Mouse (Mus musculus): ENCODE results near the gene Tgfb1i1. TPM values are rescaled to one million over a fixed set of nuclear protein-coding genes. Genes with fewer than 3 reads are reported as not detected.

The Tgfb1i1 gene
- polyA plus RNA-seq, 1 experiment from 2014 or later = 15.0 TPM

GRCm38 (mm10) chr7:128220936-128221335 lies 25.7 kb upstream of the Tgfb1i1 start:
- ATAC-seq = no peak
- Histone ChIP-seq H3K9ac (replicated peaks; ENCODE audit: low read depth, low read length) (no peak overlapping the region), H3K4me1 (replicated peaks; ENCODE audit: control insufficient read depth, insufficient read depth, low read length) (no peaks in the 10 kb centered on the region), H3K4me2 (ENCODE audit: low read length) (no peak overlapping the region), H3K4me3 (replicated peaks; ENCODE audit: low read length) (no peak overlapping the region), H3K27ac (ENCODE audit: low read length) (no peak overlapping the region), H3K36me3 (ENCODE audit: control insufficient read depth, insufficient read depth) (no peaks in the 10 kb centered on the region), H3K27me3 (replicated peaks; ENCODE audit: control insufficient read depth, insufficient read depth, low read length) (no peaks in the 10 kb centered on the region), H3K9me3 (ENCODE audit: control insufficient read depth, low read length) (no peaks in the 10 kb centered on the region)
- 90% methylated on average over 3 of the region's 3 CpGs for WGBS

- Histone ChIP-seq H3K4me3 (replicated peaks; ENCODE audit: low read length) (no peak overlapping the region), H3K9me3 (ENCODE audit: control insufficient read depth, low read length) (no peaks in the 10 kb centered on the region), H3K9ac (replicated peaks; ENCODE audit: low read depth, low read length) (no peak overlapping the region), H3K4me2 (ENCODE audit: low read length) (no peak overlapping the region), H3K27me3 (replicated peaks; ENCODE audit: control insufficient read depth, insufficient read depth, low read length) (no peaks in the 10 kb centered on the region), H3K36me3 (ENCODE audit: control insufficient read depth, insufficient read depth) (no peaks in the 10 kb centered on the region), H3K27ac (ENCODE audit: low read length) (no peak overlapping the region), H3K4me1 (replicated peaks; ENCODE audit: control insufficient read depth, insufficient read depth, low read length) (peaks cover 2% of the 10 kb centered on the region)
- no peak for ATAC-seq
- WGBS = 52% methylated on average over 8 of the region's 8 CpGs
Observed at GRCm38 (mm10) chr7:128231741-128232140, 14.9 kb upstream of the Tgfb1i1 start.

- Histone ChIP-seq H3K9ac (replicated peaks; ENCODE audit: low read depth, low read length) (no peak overlapping the region), H3K4me3 (replicated peaks; ENCODE audit: low read length) (no peak overlapping the region), H3K36me3 (ENCODE audit: control insufficient read depth, insufficient read depth) (no peaks in the 10 kb centered on the region), H3K4me2 (ENCODE audit: low read length) (no peak overlapping the region), H3K27ac (ENCODE audit: low read length) (no peak overlapping the region), H3K27me3 (replicated peaks; ENCODE audit: control insufficient read depth, insufficient read depth, low read length) (no peaks in the 10 kb centered on the region), H3K9me3 (ENCODE audit: control insufficient read depth, low read length) (no peaks in the 10 kb centered on the region), H3K4me1 (replicated peaks; ENCODE audit: control insufficient read depth, insufficient read depth, low read length) (peaks cover 12% of the 10 kb centered on the region)
- no peak for ATAC-seq
- WGBS = 85% methylated on average over 2 of the region's 2 CpGs
Observed at GRCm38 (mm10) chr7:128234796-128235195, 11.8 kb upstream of the Tgfb1i1 start.

GRCm38 (mm10) chr7:128235481-128235880 lies 11.1 kb upstream of the Tgfb1i1 start:
- Histone ChIP-seq H3K27me3 (replicated peaks; ENCODE audit: control insufficient read depth, insufficient read depth, low read length) (no peaks in the 10 kb centered on the region), H3K4me2 (ENCODE audit: low read length) (no peak overlapping the region), H3K9ac (replicated peaks; ENCODE audit: low read depth, low read length) (no peak overlapping the region), H3K36me3 (ENCODE audit: control insufficient read depth, insufficient read depth) (no peaks in the 10 kb centered on the region), H3K27ac (ENCODE audit: low read length) (no peak overlapping the region), H3K9me3 (ENCODE audit: control insufficient read depth, low read length) (no peaks in the 10 kb centered on the region), H3K4me3 (replicated peaks; ENCODE audit: low read length) (no peak overlapping the region), H3K4me1 (replicated peaks; ENCODE audit: control insufficient read depth, insufficient read depth, low read length) (peaks cover 12% of the 10 kb centered on the region)
- WGBS = 83% methylated on average over 1 of the region's 1 CpGs
- no peak for ATAC-seq

GRCm38 (mm10) chr7:128236426-128236825 lies 10.2 kb upstream of the Tgfb1i1 start:
- Histone ChIP-seq H3K4me1 (replicated peaks; ENCODE audit: control insufficient read depth, insufficient read depth, low read length) (peaks cover 12% of the 10 kb centered on the region), H3K36me3 (ENCODE audit: control insufficient read depth, insufficient read depth) (no peaks in the 10 kb centered on the region), H3K4me2 (ENCODE audit: low read length) (no peak overlapping the region), H3K9ac (replicated peaks; ENCODE audit: low read depth, low read length) (no peak overlapping the region; the same call in 1 of the 2 replicates), H3K27ac (ENCODE audit: low read length) (no peak overlapping the region), H3K4me3 (replicated peaks; ENCODE audit: low read length) (no peak overlapping the region), H3K27me3 (replicated peaks; ENCODE audit: control insufficient read depth, insufficient read depth, low read length) (no peaks in the 10 kb centered on the region), H3K9me3 (ENCODE audit: control insufficient read depth, low read length) (no peaks in the 10 kb centered on the region)
- 95% methylated on average over 13 of the region's 13 CpGs for WGBS
- no peak for ATAC-seq

GRCm38 (mm10) chr7:128236856-128237592 lies 9.6 kb upstream of the Tgfb1i1 start, which contains the start of gene Armc5:
Armc5 (plus strand) TSS chr7:128237342.
- Histone ChIP-seq H3K4me2 (ENCODE audit: low read length) (peak within 1 kb of the TSS; percentile 93), H3K27me3 (replicated peaks; ENCODE audit: control insufficient read depth, insufficient read depth, low read length) (no peaks in the 10 kb centered on the region), H3K36me3 (ENCODE audit: control insufficient read depth, insufficient read depth) (no peaks in the 10 kb centered on the region), H3K9me3 (ENCODE audit: control insufficient read depth, low read length) (no peaks in the 10 kb centered on the region), H3K4me3 (replicated peaks; ENCODE audit: low read length) (peak within 1 kb of the TSS; percentile 66), H3K27ac (ENCODE audit: low read length) (peak within 1 kb of the TSS; percentile 96), H3K9ac (replicated peaks; ENCODE audit: low read depth, low read length) (peak within 1 kb of the TSS; percentile 79), H3K4me1 (replicated peaks; ENCODE audit: control insufficient read depth, insufficient read depth, low read length) (peaks cover 12% of the 10 kb centered on the region)
- WGBS = 25% methylated on average over 37 of the region's 37 CpGs
- peak; percentile 19; the same call in 1 of the 2 replicates for ATAC-seq

- ATAC-seq = no peak
- H3K27ac ChIP-seq (ENCODE audit: low read length) = peak overlapping the region; percentile 96
- WGBS = 0% methylated on average over 25 of the region's 25 CpGs
- peaks cover 12% of the 10 kb centered on the region for H3K4me1 ChIP-seq (replicated peaks; ENCODE audit: control insufficient read depth, insufficient read depth, low read length)
- no peaks in the 10 kb centered on the region for H3K9me3 ChIP-seq (ENCODE audit: control insufficient read depth, low read length)
- no peaks in the 10 kb centered on the region for H3K27me3 ChIP-seq (replicated peaks; ENCODE audit: control insufficient read depth, insufficient read depth, low read length)
- peak overlapping the region; percentile 55 for H3K9ac ChIP-seq (replicated peaks; ENCODE audit: low read depth, low read length)
- peak overlapping the region; percentile 93 for H3K4me2 ChIP-seq (ENCODE audit: low read length)
- no peaks in the 10 kb centered on the region for H3K36me3 ChIP-seq (ENCODE audit: control insufficient read depth, insufficient read depth)
- peak overlapping the region; percentile 66 for H3K4me3 ChIP-seq (replicated peaks; ENCODE audit: low read length)
Observed at GRCm38 (mm10) chr7:128237593-128237926, 9.1 kb upstream of the Tgfb1i1 start.

GRCm38 (mm10) chr7:128237927-128238778 lies 8.5 kb upstream of the Tgfb1i1 start, which contains the start of gene 9130023H24Rik:
9130023H24Rik (minus strand) TSS chr7:128238031.
- Histone ChIP-seq H3K4me2 (ENCODE audit: low read length) (peak within 1 kb of the TSS; percentile 93), H3K27ac (ENCODE audit: low read length) (peak within 1 kb of the TSS; percentile 96), H3K9ac (replicated peaks; ENCODE audit: low read depth, low read length) (peak within 1 kb of the TSS; percentile 79), H3K4me1 (replicated peaks; ENCODE audit: control insufficient read depth, insufficient read depth, low read length) (peaks cover 12% of the 10 kb centered on the region), H3K36me3 (ENCODE audit: control insufficient read depth, insufficient read depth) (no peaks in the 10 kb centered on the region), H3K27me3 (replicated peaks; ENCODE audit: control insufficient read depth, insufficient read depth, low read length) (no peaks in the 10 kb centered on the region), H3K4me3 (replicated peaks; ENCODE audit: low read length) (peak within 1 kb of the TSS; percentile 66), H3K9me3 (ENCODE audit: control insufficient read depth, low read length) (no peaks in the 10 kb centered on the region)
- peak; percentile 92 for ATAC-seq
- WGBS = under 1% methylated on average over 72 of the region's 72 CpGs

GRCm38 (mm10) chr7:128238991-128239390 lies 7.6 kb upstream of the Tgfb1i1 start:
- no peaks in the 10 kb centered on the region for H3K36me3 ChIP-seq (ENCODE audit: control insufficient read depth, insufficient read depth)
- no peaks in the 10 kb centered on the region for H3K27me3 ChIP-seq (replicated peaks; ENCODE audit: control insufficient read depth, insufficient read depth, low read length)
- peaks cover 12% of the 10 kb centered on the region for H3K4me1 ChIP-seq (replicated peaks; ENCODE audit: control insufficient read depth, insufficient read depth, low read length)
- H3K27ac ChIP-seq (ENCODE audit: low read length) = no peak overlapping the region; the same call in 1 of the 2 replicates
- no peaks in the 10 kb centered on the region for H3K9me3 ChIP-seq (ENCODE audit: control insufficient read depth, low read length)
- H3K4me2 ChIP-seq (ENCODE audit: low read length) = peak overlapping the region; percentile 62
- ATAC-seq = no peak
- H3K4me3 ChIP-seq (replicated peaks; ENCODE audit: low read length) = peak overlapping the region; percentile 66
- H3K9ac ChIP-seq (replicated peaks; ENCODE audit: low read depth, low read length) = no peak overlapping the region
- WGBS = 17% methylated on average over 4 of the region's 4 CpGs

Data from forebrain, embryonic 16.5 days (tissue).